Mouse (Mus musculus) ovary, postnatal 36 days (tissue): ENCODE results near the gene Bcl2l12.

Experiments
- DNase-seq: peaks from one replicate; pipeline ENCODE4 v3.0.0; 2022; ENCODE audit warnings: low spot score, mixed read lengths

Bcl2l12 gene

GRCm38 (mm10) chr7:44986879-44987718 lies 11.4 kb downstream of the Bcl2l12 start:
- no peak for DNase-seq

- peak; percentile 96 for DNase-seq
Observed at GRCm38 (mm10) chr7:44986192-44986878, 12.2 kb downstream of the Bcl2l12 start, which contains the start of gene Prmt1. TSS of gene Prmt1 (minus strand) at chr7:44986568.

- peak; percentile 77 for DNase-seq
Observed at GRCm38 (mm10) chr7:44985595-44986191, 12.8 kb downstream of the Bcl2l12 start.

GRCm38 (mm10) chr7:44984833-44985164 lies 13.7 kb downstream of the Bcl2l12 start:
- no peak for DNase-seq

- no peak for DNase-seq
Observed at GRCm38 (mm10) chr7:44983944-44984832, 14.3 kb downstream of the Bcl2l12 start.

GRCm38 (mm10) chr7:44983085-44983484 lies 15.4 kb downstream of the Bcl2l12 start:
- peak; percentile 82 for DNase-seq

- DNase-seq = no peak
Observed at GRCm38 (mm10) chr7:44981539-44981938, 17.0 kb downstream of the Bcl2l12 start.

- no peak for DNase-seq
Observed at GRCm38 (mm10) chr7:44978300-44978699, 20.2 kb downstream of the Bcl2l12 start.

GRCm38 (mm10) chr7:44975117-44975419 lies 23.4 kb downstream of the Bcl2l12 start:
- no peak for DNase-seq

- peak; percentile 78 for DNase-seq
Observed at GRCm38 (mm10) chr7:44974383-44975116, 24.0 kb downstream of the Bcl2l12 start, which contains the start of gene Cpt1c. TSS of gene Cpt1c (minus strand) at chr7:44974851.

- no peak for DNase-seq
Observed at GRCm38 (mm10) chr7:44973415-44974130, 24.9 kb downstream of the Bcl2l12 start.

GRCm38 (mm10) chr7:44971142-44971541 lies 27.4 kb downstream of the Bcl2l12 start:
- DNase-seq = no peak

GRCm38 (mm10) chr7:44970231-44970691 lies 28.3 kb downstream of the Bcl2l12 start:
- peak; percentile 81 for DNase-seq

GRCm38 (mm10) chr7:44966638-44967037 lies 31.9 kb downstream of the Bcl2l12 start:
- no peak for DNase-seq

GRCm38 (mm10) chr7:44965975-44966374 lies 32.5 kb downstream of the Bcl2l12 start:
- no peak for DNase-seq

- DNase-seq = no peak
Observed at GRCm38 (mm10) chr7:44964990-44965389, 33.5 kb downstream of the Bcl2l12 start.

- no peak for DNase-seq
Observed at GRCm38 (mm10) chr7:44962831-44963230, 35.7 kb downstream of the Bcl2l12 start.

- no peak for DNase-seq
Observed at GRCm38 (mm10) chr7:44962337-44962736, 36.2 kb downstream of the Bcl2l12 start.

GRCm38 (mm10) chr7:44960512-44960910 lies 38.0 kb downstream of the Bcl2l12 start:
- DNase-seq = no peak

- DNase-seq = no peak
Observed at GRCm38 (mm10) chr7:44959874-44960511, 38.5 kb downstream of the Bcl2l12 start.
